Mouse (Mus musculus) embryo, embryonic 11 days (tissue): Measurements from ENCODE around the gene Dpm2.

ENCODE experiments used
- DNase-seq: peaks from one replicate; pipeline ENCODE4 v3.0.0-alpha.2; 2015

Dpm2 gene

DNA sequence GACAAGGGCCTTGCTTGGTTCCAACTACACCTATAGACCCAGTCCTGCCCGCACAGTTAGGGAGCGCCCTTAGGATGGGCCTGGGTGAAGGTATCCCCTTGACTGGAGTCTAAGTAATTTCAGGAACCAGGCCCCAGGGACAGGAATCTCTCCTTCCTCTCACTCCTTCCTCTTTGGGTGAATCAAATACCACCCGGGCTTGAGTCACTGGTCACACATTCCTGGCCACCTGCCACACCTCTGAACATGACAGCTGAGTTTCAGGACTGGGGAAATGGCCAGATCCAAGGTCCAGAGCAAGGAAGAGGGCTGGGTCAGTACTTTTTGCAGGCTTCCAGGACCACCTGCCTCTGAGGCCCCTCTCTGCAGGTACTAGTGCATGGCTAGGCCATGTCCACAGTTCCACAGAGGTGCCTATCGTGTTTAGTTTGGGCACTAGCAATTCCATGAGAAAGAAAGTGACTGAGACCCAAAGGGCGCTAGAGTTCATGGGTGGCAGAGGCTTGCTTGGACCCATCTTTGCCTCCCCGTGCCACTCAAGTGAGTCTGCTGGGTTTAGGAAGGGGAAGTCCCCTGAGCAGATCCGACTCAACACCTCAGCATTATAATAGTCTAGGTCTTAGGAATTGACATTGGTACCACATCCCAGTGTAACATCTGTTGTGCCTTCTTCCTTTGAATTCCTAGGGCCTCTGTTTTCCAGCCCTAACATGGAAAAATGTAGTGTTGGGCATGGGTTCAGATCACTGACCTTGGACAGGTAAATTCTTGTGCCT lies 22.5 kb upstream of the Dpm2 start:
- DNase-seq = no peak

DNA sequence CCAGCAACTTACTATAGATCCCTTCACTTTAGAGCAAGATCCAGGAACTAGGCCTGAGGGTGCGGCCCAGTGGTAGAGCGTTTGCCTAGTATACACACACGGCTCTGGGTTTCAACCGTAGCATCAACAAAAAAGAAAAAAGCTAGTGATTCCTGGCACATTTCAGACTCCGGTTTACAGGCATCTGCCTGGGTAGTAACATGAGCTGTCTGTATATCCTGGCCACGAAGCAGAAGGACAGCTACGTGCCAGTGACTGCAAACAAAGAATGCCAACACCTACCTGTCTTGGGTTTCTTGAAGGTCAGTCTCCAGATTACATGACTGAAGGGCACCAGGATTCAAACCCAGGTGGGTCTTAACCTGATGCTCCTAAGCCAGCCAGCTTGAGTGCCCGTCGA lies 21.5 kb upstream of the Dpm2 start:
- DNase-seq = no peak

DNA sequence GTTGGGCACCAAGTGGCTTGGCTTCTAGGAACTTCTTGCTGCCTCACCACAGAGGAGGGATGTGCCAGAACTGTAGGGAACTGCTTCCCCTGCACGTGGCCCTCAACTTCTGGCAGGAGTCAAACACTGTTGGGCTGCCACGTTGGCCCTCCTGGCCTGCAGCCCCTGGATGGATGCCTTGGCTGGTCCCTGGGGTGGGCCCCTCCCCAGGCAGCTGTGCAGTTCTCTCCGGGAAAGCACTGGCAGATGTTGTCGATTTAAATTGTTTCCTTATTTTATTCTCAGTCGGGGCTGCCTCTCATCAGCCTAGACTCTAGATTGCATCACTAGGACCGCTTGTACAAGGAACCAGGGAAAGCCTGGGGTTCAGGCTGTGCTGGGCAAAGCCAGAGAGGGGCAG lies 20.9 kb upstream of the Dpm2 start:
- no peak for DNase-seq

DNA sequence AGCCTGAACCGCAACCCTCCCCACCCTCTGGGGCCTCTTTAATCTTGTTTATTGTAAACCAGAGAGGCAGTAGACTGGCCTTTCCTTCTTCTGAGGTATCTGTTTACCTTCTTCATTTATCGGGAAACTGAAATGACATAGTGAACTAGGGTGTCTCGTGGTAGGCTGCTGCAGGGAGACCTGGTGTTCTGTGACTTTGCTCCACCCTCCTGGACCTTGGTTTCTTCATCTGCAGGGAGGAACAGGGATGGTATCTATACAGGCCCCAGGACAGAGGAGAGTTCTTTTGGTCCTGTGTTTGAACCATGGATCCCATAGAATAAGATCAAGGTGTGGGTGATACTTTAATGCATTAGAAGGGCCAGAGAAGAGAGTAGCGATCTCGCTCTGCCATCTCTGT lies 19.4 kb upstream of the Dpm2 start:
- no peak for DNase-seq

DNA sequence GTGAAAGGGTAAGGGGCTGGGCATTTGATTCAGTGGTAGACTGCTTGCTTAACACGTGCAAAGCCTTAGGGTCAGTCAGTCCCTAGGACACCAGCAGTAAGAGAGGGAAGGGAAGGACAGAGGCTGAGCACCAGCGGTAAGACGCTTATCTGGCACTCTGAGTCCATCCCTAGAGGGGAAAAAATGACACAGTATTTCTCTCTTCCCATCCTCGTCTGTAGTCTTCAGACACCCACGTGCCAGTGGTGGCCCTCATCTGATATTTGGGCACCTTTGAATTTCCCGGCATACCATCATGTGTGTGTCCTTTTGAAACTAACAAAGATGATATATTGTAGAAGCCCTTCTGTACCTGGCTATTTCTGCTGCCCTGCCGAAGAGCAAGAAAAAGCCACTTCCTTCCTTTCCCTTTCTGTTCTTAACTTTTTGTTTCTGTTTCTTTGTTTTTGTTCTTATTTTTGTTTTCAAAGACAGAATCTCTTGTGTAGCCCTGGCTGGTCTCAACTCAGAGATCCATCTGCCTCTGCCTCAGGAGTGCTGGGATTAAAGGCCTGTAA lies 17.0 kb upstream of the Dpm2 start:
- no peak for DNase-seq

DNA sequence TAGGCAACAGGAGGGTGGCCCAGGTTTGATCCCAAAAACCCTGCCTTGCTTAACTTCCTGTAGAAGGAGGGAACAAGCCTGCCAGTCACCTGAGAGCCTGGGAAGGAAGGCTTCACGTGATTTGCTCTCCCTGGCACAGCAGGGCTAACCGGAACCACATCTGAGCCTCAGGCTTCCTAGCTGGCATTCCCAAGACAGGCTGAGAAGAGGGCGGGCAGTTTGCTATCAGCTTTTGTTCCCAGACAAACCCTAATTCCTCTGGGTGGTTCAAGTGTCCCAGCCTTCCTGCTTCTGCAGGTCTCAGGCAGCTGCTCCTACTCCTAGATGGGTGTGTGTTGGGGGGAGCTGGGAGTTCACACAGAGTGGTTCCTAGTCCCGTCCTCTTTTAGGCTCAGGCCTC lies 15.2 kb upstream of the Dpm2 start:
- no peak for DNase-seq

DNA sequence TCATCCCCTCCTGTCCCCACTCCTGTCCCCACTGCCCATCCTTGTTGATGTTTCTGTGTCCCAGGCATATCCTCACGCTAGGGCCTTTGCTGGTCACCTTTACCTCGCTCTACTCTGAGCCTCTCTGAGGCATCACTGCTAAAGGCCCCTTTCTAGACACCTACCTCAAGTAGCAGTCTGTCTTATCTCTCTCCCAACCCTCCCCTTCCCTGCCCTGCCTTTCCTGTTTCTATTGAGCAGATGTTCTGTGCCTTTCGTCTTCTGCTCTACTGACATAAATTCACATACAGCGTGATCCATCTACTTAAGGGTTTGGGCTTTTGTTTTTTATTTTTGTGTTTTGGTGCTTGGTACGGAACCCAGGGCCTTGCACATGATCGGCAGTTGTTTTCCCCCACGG lies 14.6 kb upstream of the Dpm2 start:
- no peak for DNase-seq

DNA sequence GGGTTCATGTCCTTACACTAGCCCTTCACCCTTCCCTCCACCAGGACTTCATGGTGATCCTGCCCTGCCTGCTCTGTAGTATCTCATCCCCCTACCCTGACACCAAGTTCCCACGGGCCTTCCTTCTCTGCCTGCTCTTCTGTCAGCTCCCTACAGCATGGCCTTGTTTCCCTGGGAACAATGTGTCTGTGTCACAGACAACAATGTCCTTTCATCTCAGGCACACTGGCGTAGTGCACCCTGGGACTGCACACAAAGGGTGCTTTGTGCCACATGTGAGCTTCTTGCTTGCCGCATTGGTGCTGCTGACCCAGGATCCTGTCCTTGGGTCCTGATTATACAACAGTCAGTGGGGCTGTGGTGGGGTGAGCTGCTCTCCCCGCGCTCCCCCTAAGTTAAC lies 11.1 kb upstream of the Dpm2 start:
- DNase-seq = peak; percentile 76

DNA sequence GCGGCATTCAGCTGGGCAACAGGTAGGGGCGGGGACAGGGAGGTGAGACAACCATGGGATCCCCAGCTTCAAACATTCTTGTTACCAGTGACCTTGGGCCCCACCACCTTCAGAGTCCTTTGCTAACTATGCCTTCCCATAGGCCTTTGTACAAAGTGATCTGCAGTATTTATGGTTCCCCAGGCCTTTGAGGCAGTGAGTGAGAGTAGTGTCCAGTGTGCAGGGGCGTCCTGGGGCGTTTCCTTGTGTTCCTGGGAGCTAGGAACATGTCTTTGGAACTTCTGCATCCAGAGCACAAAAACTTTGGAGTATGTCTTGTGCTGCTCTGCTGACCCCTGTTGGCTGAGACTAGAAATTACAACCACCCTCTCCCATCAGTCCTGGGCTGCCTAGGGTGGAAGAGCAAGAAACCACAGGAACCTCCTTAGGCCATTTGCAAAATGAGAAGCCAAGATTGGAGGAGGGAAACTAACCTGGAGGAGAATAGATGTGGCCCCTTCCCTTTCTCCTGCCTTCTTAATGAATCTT lies 4.1 kb upstream of the Dpm2 start:
- peak; percentile 76 for DNase-seq

DNA sequence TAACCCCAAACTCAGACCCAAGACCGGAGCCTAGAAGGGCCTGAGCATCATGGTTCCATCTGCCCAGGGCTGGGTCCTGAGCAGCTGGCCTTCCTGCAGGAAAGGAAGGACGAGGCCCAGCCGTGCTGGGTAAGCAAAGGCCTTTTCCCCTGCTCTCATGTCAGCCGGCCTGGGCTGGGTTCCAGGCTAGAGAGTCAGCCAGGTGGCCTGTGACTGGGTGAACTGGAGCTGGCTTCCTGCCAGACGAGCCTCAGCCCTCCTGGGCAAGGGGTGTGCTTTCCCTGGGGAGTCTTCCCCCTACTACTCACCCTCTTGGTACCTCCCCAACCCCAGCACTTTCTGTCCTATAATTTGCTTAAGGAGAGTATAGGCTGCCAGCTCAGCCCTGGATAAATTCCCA lies 2.5 kb upstream of the Dpm2 start:
- no peak for DNase-seq

DNA sequence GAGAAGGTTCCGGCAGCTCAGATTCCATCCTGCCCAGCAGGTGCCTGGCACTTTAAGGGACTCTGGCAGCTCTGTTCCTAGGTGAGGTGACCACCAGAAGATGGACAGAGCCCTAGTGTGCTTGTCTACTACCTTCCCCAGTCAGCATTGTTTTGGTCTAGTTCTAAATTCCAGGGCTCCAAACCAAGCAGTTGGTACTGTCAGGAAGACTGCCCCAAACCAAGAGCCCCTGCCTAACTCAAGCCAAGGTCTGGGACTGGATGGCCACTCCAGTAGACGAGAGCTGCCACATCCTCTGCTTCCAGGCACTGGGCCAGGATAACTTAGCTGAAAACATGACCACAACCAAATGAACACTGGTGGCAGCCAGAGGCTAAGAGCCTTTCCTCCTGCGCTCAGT lies 1.7 kb upstream of the Dpm2 start:
- no peak for DNase-seq

DNA sequence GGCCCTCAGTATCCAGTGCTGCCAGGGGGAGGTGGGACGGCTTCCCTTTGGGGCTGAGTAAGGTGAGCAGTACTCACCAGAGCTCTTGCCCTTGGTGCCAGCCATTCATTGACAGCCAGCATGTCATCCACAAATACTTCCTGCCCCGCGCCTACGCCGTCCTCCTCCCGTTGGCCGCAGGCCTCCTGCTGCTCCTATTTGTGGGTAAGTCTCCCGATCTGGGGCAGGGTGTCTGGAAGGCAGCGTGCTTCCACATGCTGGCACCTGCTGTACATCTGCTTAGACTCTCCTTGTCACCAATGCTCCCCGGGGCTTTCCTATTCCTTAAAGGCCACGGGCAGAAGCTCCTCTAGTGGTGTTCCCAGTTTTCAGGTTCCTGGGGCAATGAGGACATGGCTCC lies 1.5 kb downstream of the Dpm2 start:
- no peak for DNase-seq

DNA sequence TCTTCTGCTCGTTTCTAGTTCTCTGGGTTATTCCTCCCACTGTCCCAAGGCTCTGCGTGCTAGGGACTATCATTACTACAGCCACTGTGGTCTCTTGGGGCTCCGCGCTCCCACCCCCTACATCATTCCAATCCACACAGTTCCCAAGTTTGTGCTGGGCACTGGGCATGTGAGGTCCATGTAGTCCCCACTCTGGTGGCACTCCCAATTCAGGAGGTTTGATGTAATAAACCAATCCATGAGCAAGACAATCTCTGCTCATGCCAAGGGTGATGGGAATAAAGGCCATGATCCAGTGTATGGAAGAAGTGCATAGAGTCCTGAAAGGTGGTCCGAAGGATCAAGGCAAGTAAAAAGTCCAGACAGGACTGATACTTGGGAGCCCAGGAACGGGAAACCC lies 3.8 kb downstream of the Dpm2 start, which contains the start of gene Pip5kl1:
TSS of gene Pip5kl1 (plus strand) at position 301 of the 400 bp plus-strand sequence.
- no peak for DNase-seq

DNA sequence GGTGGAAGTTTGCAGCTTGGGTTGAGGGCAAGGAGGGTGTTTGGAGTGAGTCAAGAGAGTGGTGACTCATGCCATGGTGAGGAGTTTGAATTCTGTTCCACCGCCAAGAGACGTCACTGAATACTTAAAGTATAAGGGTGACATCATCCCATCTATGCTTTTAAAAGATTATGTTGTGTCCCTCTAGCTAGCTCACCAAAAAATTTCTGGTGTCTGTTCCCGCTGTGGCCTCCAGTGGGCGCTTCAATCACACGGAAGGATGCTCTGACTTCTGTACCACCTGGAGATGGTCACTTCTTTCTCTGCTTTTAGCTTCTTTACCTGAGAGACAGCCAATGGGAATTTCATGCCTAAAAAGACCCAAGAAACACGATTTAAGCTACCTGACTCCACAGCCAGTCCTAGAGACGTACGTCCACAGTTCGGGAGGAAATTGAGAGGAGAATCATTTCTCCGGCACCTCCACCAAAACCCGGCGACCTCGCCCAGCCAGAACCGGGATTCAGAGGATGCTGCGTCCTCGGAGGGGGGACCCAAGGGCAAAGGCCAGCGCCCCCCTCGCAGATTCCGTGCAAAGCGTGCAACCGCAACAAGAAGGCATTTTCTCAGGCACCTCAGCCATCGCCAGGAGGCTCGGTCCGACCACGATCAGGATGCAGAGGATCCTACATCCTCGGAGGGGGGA lies 4.4 kb downstream of the Dpm2 start:
- DNase-seq = peak; percentile 71

DNA sequence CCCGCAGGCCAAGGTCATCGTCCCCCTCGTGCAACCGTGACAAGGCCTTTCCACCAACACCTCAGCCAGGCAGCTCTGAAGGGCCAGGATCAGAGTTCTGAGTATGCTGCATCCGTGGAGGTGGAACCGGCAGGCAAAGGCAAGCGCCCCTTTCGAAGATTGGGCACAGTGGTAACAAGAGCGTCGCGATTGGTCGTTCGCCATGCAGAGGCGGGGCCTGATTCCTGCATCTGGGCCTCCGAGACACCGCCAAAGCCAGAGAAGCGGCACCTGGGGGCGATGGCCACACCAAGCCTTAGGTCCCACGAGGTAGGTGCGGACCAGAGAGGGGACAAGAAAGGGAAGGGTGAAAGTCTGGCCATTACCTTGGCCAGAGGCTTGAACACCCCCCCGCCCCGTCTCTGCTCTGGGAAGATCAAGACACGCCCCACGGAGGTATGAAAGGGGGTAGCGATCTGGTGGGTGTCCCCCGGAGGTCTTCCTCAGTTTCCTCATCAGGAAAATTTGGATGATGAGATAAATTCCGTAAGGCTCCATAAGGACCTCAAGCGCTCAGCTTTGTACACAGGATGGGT lies 5.0 kb downstream of the Dpm2 start, which contains the start of gene 9430097D07Rik:
TSS of gene 9430097D07Rik (minus strand) at position 99 of the 575 bp plus-strand sequence.
- DNase-seq = peak; percentile 87

DNA sequence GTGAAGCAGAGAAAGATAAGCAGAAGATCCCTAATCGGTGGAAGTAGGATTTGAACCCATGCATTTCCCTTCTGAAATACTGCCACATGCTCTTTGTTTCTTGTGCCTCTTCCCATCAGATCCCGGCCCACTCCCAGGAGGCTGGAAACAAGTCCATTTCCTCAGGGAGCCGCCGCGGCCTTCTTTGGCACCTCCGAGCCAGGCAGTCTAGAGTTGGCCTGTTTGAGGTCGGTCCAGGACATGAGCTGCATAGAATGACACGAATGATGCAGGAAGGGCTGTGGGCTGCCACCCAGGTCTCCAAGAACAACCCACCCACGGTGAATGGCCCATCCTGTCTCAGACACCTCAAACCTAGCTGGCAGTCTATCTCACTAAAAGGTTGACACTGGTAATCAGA lies 5.9 kb downstream of the Dpm2 start:
- no peak for DNase-seq

DNA sequence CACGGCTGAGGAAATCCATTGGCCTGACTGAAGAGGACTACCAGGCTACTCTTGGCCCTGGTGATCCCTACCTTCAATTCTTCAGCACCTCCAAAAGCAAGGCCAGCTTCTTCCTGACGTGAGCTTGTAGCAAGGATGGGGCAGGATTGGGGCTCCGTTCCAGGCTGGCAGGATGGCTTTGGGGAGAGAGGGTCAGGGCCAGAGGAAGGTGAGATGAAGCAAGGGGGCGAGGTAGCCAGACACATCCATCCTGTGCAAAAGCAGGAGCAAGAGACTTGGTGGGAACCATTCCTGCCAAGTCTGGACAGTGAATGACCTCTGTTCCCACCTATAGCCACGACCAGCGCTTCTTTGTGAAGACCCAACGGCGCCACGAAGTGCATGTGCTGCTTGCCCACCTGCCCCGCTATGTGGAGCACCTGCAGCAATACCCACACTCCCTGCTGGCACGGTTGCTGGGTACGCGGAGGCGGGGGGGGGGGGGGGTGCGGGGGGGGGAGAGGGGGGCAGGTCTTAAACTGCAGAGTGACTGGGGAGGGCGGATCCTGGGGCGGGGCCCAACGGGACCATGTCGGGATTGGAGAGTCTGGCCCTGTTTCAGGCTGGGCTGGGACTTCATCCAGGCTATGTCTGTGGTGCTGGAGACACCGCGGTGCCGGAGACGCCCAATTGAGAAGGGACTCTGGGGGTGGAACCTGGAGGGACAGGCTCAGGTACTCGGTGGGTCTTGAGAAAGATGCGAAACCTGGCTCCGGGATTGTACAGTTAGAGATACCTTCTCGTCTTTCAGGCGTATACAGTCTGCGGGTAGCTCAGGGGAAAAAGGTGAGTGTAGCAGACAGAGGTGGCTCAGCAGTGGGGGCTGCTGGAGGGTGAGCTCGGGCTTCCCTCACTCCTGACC lies 7.7 kb downstream of the Dpm2 start:
- no peak for DNase-seq

DNA sequence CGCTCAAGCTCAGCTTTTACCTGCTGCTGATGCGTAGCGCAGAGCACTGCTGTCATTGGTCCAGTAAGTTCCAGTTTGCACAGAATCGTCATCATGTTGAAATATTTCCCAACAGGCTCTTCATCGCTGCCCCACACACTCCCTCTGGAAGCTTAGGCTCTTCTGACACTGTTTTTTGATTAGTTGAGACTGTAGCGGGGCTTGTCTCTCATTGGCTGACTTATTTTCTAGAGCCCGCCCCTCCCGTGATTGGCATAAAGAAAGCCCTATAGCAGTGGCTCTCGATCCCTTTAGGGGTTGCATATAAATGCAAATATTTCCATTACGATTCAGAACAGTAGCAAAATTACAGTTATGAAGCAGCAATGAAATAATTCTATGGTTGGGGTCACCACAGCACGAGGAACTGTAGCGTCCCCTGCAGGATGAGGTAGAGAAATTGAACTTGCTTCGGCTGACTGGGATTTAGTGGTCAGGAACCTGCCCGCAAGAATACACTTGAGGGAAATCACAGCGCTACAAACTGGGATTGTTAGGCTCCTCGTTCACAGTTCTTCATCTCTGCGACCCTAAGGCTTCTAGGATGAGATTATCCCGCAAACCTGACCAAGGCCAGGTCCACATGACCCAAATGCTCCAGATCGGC lies 10.9 kb downstream of the Dpm2 start:
- peak; percentile 66 for DNase-seq

DNA sequence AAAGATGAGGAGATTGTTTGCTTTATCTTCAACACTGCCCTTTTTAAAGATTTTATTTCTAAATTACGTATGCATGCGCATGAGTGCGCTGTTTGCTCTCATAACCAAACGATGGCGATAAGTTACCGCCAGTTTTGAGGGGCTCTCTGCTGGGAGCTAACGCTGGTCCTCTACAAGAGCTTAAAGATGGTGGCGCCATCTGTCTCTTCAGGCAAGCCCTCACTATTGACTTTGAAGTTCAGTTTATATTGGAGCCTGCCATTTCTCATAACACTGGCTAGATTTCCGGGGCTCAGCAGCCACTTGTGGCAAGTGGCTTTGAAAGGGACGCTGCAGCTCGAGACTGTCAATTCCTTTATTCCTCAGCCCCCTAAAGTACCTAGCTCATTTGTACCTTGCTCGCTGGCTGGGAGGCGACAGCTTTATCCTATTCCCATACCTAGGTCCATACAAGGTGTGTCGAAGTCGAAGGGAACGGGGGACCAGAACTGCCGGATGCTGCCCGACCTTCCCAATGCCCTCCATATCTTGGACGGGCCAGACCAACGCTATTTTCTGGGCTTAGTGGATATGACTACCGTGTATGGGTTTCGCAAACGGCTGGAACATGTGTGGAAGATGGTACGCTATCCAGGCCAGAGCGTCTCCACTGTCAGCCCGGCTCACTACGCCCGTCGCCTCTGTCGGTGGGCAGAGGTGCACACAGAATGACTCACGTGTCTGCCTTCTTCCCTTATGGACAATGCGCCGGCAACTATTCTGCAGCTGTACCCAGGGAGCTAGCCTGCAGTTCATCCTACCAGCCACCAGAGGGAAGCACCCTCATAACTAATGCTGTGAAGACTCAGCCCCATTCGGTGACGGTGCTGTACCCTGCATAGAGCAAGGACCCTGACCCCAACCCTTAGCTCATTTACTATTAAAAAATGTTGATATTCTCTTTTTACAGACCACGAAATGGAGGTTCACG lies 12.5 kb downstream of the Dpm2 start:
- peak; percentile 90 for DNase-seq

DNA sequence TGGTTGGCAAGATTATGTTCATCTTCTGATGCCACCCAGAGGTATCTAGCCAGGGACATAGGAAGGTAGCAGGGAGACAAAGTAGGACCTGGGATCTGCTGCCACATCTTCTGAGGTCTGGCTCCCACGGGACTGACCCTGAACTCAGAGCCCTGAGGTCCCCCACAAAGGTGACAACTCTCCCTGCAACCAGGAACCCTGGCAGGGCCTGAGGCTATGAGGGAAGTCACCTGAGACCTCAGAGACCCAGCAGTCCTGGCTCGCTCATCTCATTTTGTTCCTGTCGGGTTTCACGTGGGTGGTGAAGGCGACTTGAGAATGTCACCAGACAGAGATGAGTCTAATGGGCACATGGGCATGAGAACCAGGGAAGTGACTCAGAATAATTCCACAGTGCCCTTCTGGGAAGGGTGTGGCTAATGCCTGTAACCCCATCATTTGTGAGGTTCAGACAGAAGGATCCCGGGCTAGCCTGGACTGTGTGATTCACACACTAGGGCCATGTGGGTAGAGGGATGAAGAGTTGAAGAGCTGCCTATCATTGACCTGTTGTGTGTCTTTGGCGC lies 14.6 kb downstream of the Dpm2 start:
- no peak for DNase-seq
